Mouse (Mus musculus): ENCODE measurements at regions not wholly inside any gene's neighbourhood (a gene's known extent, or its start where the extent isn't known, plus 50 kb on each side); places are given as distances from the start of the nearest gene placed in this dataset.

DNA sequence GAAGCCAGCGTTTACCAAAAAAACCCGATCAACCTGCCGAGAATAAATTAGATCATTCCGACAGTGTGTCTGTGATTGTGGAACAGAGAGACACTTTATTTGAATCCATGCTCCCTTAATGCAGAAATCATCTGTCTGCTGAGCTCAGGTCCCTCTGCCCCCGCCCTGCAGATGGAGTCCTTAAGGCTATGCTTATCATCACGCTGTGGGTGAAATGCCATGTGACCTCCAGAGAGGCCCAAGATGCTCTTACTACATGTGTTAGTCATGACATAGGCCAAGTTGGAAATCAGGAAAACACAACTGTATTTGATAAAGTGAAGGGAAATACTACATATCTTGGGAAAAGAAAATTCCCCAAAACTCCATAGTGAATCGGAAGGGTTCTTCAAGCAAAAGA, 206.8 kb upstream of the Pfn2 start:
- TF ChIP-seq POLR2A (IDR thresholded peaks at IDR 0.05; ENCODE audit: insufficient read depth, low read length) (no peak), CTCF (IDR thresholded peaks at IDR 0.05; ENCODE audit: low read depth, low read length) (no peak)

Data from ES-Bruce4 (cell line).